Mouse (Mus musculus) brain, embryonic 18.5 days (tissue): ENCODE data around the gene Ggct.

Experiments used
- DNase-seq: peaks from one replicate; pipeline ENCODE4 v3.0.0-alpha.2; 2012; ENCODE audit warnings: low read depth, low spot score

Ggct gene

DNA sequence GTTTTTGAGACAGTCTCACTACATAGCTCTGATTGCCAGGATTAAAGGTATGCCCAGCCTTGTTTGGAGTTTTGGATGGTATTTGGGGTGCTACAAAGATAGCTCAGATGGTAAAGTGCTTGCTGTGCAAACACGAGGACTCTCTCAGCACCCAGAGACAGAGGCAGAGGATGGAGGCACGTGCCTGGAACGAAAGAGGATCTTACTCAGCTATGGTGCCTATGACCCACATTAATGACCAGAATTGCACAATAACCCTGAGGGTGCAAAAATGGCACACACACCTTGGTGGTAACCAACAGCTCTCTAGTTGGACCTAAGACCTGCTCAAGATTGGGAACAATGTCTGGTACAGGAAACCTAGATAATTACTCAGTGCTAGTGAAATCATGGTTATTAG, 40.2 kb downstream of the Ggct start:
- no peak for DNase-seq

DNA sequence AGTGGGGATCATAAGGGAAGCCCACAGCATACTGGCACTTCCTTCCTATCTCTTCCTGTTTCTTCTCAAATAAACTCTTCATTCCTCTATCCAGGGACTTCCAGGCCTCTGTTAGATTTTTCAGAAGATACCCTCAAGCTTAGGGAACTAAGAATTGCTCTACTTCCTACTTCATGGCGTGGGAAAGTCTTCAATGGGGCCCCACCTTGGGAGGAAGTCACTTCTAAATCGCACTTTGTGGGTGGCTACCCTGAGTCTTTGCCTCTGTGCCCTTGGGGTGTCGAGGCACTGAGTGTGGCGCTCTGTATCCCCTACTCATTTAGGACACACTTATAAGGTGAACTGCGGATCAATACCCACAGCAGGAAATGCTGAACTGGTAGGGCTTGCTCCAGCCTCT, 44.1 kb downstream of the Ggct start:
- no peak for DNase-seq

DNA sequence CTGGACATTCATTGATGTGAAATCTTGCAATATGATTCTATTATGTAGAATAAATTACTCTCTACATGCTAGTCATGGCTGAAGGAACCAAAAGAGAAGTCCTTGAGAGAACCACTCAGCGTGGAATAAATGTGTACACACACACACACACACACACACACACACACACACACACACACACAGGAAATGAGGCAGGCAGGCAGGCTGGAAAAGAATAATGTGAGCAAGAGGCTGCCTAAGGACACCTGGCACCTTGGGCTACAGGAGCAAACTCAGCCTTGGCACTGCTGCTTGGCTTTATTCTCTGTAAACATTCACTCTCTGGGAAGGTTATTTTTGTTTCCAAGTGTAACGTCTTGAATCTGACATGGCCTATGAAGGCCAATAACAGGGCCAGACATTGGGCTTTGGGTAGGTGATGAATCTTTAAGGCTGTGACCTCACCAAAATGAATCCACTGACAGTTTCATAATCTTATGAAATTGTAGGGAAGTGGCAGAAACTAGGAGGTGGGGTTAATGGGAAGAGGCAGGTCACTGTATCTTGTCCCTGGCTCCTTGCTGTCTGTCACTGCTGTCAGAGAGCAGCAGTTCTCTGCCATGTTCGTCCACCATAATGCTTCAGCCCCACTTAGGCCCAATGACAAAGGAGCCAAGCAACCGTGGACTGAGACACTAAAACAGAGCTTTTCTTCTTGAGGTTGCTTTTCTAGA, 46.4 kb downstream of the Ggct start:
- no peak for DNase-seq

DNA sequence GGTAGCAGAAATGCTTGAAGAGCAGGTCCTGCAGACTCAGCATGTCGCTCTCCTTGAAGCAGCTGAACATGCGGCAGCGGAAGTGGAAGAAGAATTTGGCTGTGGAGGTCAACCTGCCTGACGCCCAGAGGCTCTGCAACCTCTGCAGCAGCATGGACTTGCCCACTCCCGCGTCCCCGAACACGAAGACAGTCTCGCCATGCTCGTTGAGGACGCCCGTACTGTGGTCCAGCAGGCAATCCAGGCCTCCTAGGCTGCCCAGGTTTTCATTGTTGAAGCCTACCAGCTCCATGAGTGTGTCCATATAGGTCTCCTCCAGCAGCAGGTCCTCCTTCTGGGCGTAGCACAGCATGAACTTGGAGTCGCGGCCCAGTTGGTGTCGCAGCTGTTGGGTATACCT, 48.2 kb downstream of the Ggct start:
- no peak for DNase-seq

DNA sequence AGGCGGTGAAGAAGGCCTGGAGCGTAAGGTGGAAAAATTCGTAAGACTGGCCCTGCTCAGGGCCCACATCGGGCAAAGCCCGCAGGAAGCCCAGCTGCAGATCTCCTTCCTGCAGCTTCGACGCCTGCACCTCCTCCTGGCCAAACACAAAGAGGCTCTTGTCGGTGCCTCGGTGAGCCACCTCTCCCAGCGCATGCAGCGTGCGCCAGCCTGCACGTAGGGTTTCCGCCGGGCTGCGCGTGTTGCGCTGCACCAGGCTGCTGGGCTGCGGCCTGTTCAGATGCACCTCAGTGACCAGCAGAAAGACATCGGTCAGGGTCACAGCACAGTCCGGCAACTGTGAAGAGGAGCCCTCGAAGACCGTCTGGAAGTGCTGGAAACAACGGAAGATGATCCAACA, 49.0 kb downstream of the Ggct start:
- DNase-seq, result no peak

DNA sequence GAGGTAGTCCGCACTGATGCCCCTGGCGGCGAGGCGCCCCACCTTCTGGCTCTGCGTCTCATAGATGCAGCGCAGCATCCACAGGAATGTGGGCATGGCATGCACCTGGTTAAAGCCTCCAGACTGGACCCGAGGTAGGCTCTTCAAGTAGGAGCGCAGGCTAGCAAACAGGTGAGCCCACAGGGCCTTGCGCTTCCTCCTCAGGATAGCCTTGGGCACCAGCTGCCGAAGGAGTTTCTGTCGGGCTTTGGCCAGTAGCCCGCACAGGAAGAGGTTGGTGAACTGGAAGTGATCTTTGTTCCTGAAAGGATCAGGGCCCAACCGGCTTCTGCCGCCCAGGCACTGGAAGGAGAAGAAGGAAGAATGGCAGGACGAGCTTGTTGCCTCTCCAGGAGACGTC, 49.5 kb downstream of the Ggct start:
- no peak for DNase-seq

DNA sequence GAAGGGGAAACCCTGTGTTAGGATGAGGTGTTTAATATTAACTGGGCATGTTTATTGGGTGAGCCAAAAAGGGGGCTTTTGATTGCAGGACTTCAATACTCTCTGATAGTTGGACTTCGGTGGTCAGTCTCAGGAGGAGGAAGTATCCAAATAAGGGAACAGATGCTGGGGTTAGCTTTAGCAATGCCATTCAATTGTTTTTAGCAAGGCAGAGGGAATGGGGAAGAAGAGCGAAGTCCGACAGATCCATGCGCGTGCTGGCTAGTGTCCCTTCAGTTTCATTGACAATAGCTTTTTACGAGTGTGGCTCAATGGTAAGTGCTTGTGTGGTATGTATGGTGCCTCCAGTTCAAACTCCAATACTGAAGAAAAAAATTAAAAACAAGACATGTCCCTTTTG, 51.6 kb downstream of the Ggct start:
- DNase-seq, result no peak

DNA sequence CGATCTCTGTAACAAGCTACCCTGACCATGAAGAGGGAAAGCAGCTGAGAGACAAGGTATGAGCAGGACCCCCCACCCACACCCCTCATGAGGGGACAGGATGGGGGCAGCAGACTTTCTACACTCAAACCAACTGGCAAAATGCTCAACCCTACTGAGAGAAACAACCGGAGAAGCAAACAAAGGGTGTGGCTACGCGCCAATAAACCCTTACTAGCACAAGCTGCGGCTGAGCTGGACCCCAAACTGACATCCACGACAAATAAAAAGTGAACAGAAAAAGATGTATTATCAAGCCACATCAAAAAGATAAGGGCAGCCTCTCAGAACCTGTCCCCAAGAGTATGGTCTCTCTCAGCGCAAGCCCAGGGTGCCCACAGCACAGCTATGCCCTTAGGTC, 52.6 kb downstream of the Ggct start:
- DNase-seq, result no peak

DNA sequence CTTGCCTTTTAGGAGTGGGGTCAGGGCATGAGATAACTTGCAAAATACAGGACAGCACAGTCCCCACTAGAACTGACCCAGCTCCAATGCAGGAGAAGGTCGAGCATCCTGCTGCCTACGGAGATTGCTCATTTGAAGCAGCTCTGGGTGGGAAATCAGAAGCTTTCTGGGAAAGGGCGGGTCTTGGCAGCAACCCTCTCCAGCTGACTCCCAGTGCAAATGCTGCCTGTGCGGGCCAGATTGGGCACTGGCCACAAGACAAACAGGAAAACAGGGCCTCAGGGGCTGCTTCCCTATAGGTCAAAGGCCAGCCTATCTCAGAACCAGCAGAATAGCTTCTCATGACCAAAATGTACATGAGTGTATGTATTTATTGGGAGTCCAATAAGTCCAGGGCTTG, 53.1 kb downstream of the Ggct start:
- DNase-seq, result no peak

DNA sequence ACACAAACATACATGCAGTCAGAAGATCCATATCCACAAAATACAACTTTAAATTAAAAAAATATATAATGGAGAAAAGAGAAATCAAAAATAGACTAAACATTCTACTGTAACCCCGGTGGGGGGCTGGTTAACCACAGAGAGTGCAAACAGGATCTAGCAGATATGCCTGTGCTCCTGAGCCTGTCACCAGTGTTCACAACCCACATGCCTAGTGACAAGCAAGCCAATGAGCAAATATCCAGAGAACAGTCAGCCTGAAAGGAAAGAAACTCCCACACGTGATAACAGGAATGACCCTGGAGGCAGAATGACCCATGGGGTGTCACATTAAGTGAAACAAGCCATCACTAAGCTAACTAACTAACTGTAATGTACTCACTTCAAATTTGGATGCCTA, 56.3 kb downstream of the Ggct start:
- no peak for DNase-seq

DNA sequence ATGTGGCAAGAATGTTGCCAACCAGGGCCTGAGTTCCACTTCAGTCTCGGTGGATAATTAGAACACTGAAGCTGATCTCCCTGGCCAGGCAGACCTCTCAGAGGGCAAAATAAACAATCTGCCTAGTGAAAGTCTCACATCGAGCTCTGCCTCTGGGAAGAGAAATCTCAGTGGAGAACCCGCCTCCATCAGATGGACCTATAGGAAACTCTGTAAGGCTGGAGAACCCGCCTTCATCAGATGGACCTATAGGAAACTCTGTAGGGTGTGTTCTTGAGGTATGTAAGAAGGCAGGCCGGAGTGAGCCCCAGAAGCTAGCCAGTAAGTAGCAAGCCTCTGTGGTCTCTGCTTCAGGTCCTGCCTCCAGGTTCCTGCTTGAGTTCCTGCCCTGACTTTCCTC, 57.8 kb downstream of the Ggct start:
- no peak for DNase-seq

DNA sequence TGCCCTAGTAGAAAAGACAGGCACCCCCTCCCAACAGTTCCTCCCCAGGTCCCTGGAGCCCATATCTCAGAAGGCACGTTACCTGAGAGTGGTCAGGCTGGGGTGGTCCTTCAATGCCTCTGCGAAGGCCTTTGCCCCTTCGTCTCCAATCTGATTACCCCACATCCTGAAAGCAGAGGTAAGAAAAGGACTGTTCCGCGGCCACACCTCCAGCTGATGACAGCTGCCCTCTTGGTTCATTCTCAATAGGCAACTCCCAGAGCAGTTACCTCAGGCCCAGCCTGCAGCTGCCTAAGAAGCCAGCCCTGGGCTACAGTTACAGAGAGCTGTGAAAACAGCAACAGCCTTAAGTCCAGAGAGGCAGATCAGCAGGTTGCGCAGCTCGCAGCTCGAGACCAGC, 58.4 kb downstream of the Ggct start:
- no peak for DNase-seq

DNA sequence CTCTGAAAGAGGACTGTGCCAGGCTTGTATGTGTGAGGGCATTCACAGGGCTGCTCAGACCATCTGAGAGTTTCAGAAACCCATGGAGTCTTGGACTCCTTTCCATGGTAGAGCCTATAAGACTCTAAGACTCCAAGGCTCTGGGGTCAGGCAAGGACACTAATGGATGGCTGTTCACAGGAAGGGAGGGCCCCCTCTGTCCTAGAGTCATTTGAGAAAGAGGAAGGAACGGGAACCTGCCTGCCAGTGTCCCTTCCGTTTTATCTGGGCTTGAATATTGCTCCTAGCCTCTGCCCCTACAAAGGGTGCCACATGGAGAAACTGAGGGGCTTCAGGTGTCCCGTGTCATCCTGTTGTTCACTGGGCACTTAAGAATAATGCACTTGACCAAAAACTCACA, 58.9 kb downstream of the Ggct start:
- no peak for DNase-seq

DNA sequence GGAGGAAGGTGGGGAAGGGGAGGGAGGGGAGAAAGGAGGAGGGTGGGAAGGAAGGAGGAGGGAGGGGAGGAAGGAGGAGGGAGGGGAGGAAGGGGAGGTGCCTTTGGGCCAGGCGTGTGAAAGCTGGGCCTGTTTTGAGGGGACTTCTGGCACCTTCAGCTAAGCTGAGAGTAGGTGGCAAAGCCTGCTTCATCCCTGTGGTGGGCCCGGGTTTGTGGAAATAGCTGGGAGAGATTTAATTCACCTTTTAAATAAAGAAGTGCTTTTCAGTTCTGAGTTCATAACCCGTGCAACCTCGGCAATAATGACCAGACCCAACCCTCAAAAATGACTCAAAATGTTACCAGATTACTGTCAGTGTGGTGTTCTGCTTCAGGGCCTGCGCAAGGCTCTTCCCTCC, 59.5 kb downstream of the Ggct start:
- DNase-seq, result no peak
